Mouse (Mus musculus) CH12.LX (cell line): ENCODE measurements around the gene Ppm1b. TPM values are rescaled to one million over a fixed set of nuclear protein-coding genes. Genes with fewer than 3 reads are reported as not detected.

ENCODE experiments used
- DNase-seq: peaks from one replicate; pipeline ENCODE4 v3.0.0-alpha.2; 2013; ENCODE audit errors: extremely low read depth
- H3K27ac ChIP-seq: 2 replicates; pipeline ENCODE4 v1.5.1; 2012; ENCODE audit warnings: low read depth, mild to moderate bottlenecking, control low read depth, moderate library complexity; ENCODE audit not compliant: insufficient read depth
- H3K27me3 ChIP-seq: replicated peaks from 2 replicates; pipeline ENCODE3; 2012; ENCODE audit warnings: inconsistent platforms
- H3K36me3 ChIP-seq, 2 experiments: replicated peaks in 1 of 2; 2 replicates each; pipeline versions ENCODE3 to v1.6.1; 2012; ENCODE audit warnings: inconsistent platforms in 1 of 2, low read length in 1 of 2, mild to moderate bottlenecking in 1 of 2, mixed read lengths in 1 of 2, moderate library complexity in 1 of 2; ENCODE audit not compliant: control insufficient read depth in 1 of 2, insufficient read depth in 1 of 2
- H3K4me1 ChIP-seq, 2 experiments: 2 replicates each; pipeline ENCODE4 v1.6.1; 2012; ENCODE audit warnings: inconsistent platforms in 1 of 2, moderate library complexity in 1 of 2; ENCODE audit not compliant: insufficient read depth in 2 of 2, control insufficient read depth in 1 of 2
- H3K4me2 ChIP-seq: 2 replicates; pipeline ENCODE4 v1.6.1; 2012; ENCODE audit warnings: low read depth, mild to moderate bottlenecking, control low read depth; ENCODE audit not compliant: poor library complexity, insufficient read depth, severe bottlenecking
- H3K4me3 ChIP-seq, 3 experiments: fragments of 150-350 bp in 1 of 3; sonication (generic) in 1 of 3; replicated peaks in 1 of 3; 2 replicates each; pipeline versions ENCODE3 to v1.5.1; 2011 to 2012; ENCODE audit warnings: low read depth in 2 of 3, low read length in 2 of 3, mild to moderate bottlenecking in 2 of 3, moderate library complexity in 2 of 3, control low read depth in 1 of 3, improper control_type of control experiment in 1 of 3, inconsistent platforms in 1 of 3, mixed read lengths in 1 of 3; ENCODE audit not compliant: poor library complexity in 1 of 3
- H3K79me2 ChIP-seq: replicated peaks from 2 replicates; pipeline ENCODE4 v1.6.1; 2012; ENCODE audit warnings: mild to moderate bottlenecking, moderate library complexity; ENCODE audit not compliant: control insufficient read depth, poor library complexity, insufficient read depth, severe bottlenecking; ENCODE audit errors: extremely low read depth
- H3K9ac ChIP-seq: 2 replicates; pipeline ENCODE4 v1.6.1; 2012; ENCODE audit warnings: low read depth, mild to moderate bottlenecking, control low read depth, moderate library complexity; ENCODE audit not compliant: insufficient read depth
- H3K9me3 ChIP-seq: replicated peaks from 2 replicates; pipeline ENCODE3; 2012; ENCODE audit warnings: low read length, inconsistent platforms, mixed read lengths
- CHD1 ChIP-seq: IDR thresholded peaks from 2 replicates; pipeline ENCODE4 v1.6.1; 2012; ENCODE audit warnings: low read depth, low read length, improper control_type of control experiment, inconsistent platforms
- CHD2 ChIP-seq: IDR thresholded peaks from 2 replicates; pipeline ENCODE4 v1.6.1; 2011; ENCODE audit warnings: low read length, improper control_type of control experiment
- CTCF ChIP-seq, 2 experiments: IDR thresholded peaks in 1 of 2; conservative IDR thresholded peaks in 1 of 2; 2 replicates each; pipeline ENCODE4 v1.5.1; 2011 to 2012; ENCODE audit warnings: low read depth in 2 of 2, low read length in 2 of 2, improper control_type of control experiment in 1 of 2, inconsistent platforms in 1 of 2, mild to moderate bottlenecking in 1 of 2, moderate library complexity in 1 of 2
- ELF1 ChIP-seq: IDR thresholded peaks from 2 replicates; pipeline ENCODE4 v1.6.1; 2014; ENCODE audit warnings: low read depth, mild to moderate bottlenecking, inconsistent platforms, low read length, improper control_type of control experiment
- EP300 ChIP-seq: IDR thresholded peaks from 2 replicates; pipeline ENCODE4 v1.6.1; 2011; ENCODE audit warnings: low read length, improper control_type of control experiment
- GABPA ChIP-seq: IDR thresholded peaks from 2 replicates; pipeline ENCODE4 v1.6.1; 2012; ENCODE audit warnings: low read depth, low read length, improper control_type of control experiment, inconsistent platforms; ENCODE audit not compliant: insufficient replicate concordance
- MAX ChIP-seq: IDR thresholded peaks from 2 replicates; pipeline ENCODE4 v1.6.1; 2011; ENCODE audit warnings: low read length, improper control_type of control experiment
- MAZ ChIP-seq: IDR thresholded peaks from 2 replicates; pipeline ENCODE4 v1.6.1; 2012; ENCODE audit warnings: low read depth, mild to moderate bottlenecking, inconsistent platforms, low read length, improper control_type of control experiment, moderate library complexity
- NELFE ChIP-seq: IDR thresholded peaks from 2 replicates; pipeline ENCODE4 v1.6.1; 2011; ENCODE audit warnings: low read depth, low read length, improper control_type of control experiment
- POLR2AphosphoS2 ChIP-seq: IDR thresholded peaks from 2 replicates; pipeline ENCODE4 v1.6.1; 2011; ENCODE audit warnings: low read depth, low read length, improper control_type of control experiment
- RAD21 ChIP-seq: IDR thresholded peaks from 2 replicates; pipeline ENCODE4 v1.6.1; 2011; ENCODE audit warnings: low read depth, mild to moderate bottlenecking, low read length, improper control_type of control experiment, moderate library complexity
- RCOR1 ChIP-seq: conservative IDR thresholded peaks from 2 replicates; pipeline ENCODE4 v1.6.1; 2012; ENCODE audit warnings: low read depth, mild to moderate bottlenecking, inconsistent platforms, low read length, improper control_type of control experiment
- TCF12 ChIP-seq: IDR thresholded peaks from 2 replicates; pipeline ENCODE4 v1.6.1; 2014; ENCODE audit warnings: low read depth, mild to moderate bottlenecking, inconsistent platforms, low read length, improper control_type of control experiment
- UBTF ChIP-seq: IDR thresholded peaks from 2 replicates; pipeline ENCODE4 v1.6.1; 2012; ENCODE audit warnings: low read depth, mild to moderate bottlenecking, inconsistent platforms, low read length, improper control_type of control experiment, moderate library complexity
- USF1 ChIP-seq: IDR thresholded peaks from 2 replicates; pipeline ENCODE4 v1.6.1; 2014; ENCODE audit warnings: low read depth, mild to moderate bottlenecking, inconsistent platforms, low read length, improper control_type of control experiment
- USF2 ChIP-seq: conservative IDR thresholded peaks from 2 replicates; pipeline ENCODE4 v1.6.1; 2011; ENCODE audit warnings: low read depth, low read length, improper control_type of control experiment
- ZKSCAN1 ChIP-seq: IDR thresholded peaks from 2 replicates; pipeline ENCODE4 v1.6.1; 2012; ENCODE audit warnings: low read depth, inconsistent platforms, low read length, improper control_type of control experiment, borderline replicate concordance
- ZMIZ1 ChIP-seq: IDR thresholded peaks from 2 replicates; pipeline ENCODE4 v1.6.1; 2012; ENCODE audit warnings: low read depth, mild to moderate bottlenecking, inconsistent platforms, low read length, improper control_type of control experiment
- dilution Hi-C: fragments of 300-500 bp; cut with MboI; formaldehyde crosslinking; loops from 2 replicates; pipeline ENCODE4 v1.14.3; 2020; ENCODE audit warnings: low sequenced_read_pairs; ENCODE audit not compliant: extremely low pct_unique_long_range_greater_than_20kb, extremely low pct_ligation_motif_present
- in situ Hi-C: fragments of 300-500 bp; cut with MboI; formaldehyde crosslinking; loops from 3 replicates; pipeline ENCODE4 v1.14.3; 2019; ENCODE audit warnings: low sequenced_read_pairs, low pct_ligation_motif_present, low pct_unique_long_range_greater_than_20kb, mixed read lengths
- polyA plus RNA-seq: library from polyadenylated mRNA; unstranded; fragments of >175 nt; gene quantifications from 2 replicates; pipeline ENCODE4 v1.2.1, GENCODE M21; 2012; ENCODE audit warnings: low read depth; ENCODE audit not compliant: insufficient read length
- total RNA-seq, 2 experiments: library from RNA; depleted of rRNA; stranded (reverse); fragments of 300-350 nt in 1 of 2; fragments of >200 nt in 1 of 2; gene quantifications; 2 replicates each; pipeline ENCODE4 v1.2.3; 2012 to 2014

Ppm1b gene
- 33.2 and 37.7 TPM in 2 replicates for total RNA-seq (2012; rRNA removed)
- total RNA-seq (2014; rRNA removed), result 39.5 and 39.9 TPM in 2 replicates
- 47.8 and 49.6 TPM in 2 replicates for polyA plus RNA-seq

GRCm38 (mm10) chr17:84956441-84956840 is at the start of gene Ppm1b:
TSS of gene Ppm1b (plus strand) at chr17:84956741.
- Histone ChIP-seq H3K36me3 (peaks cover 0 to under 1% of the 10 kb centered on the region in 2 experiments), H3K4me2 (peak within 1 kb of the TSS; percentile 95), H3K4me3 (peak within 1 kb of the TSS; percentile 62 to 69 (median 67)), H3K9ac (peak within 1 kb of the TSS; percentile 83), H3K79me2 (peaks cover 24% of the 10 kb centered on the region), H3K27me3 (no peaks in the 10 kb centered on the region), H3K27ac (peak within 1 kb of the TSS; percentile 76; the same call in 1 of the 2 replicates), H3K4me1 (peaks cover 5 to 29% of the 10 kb centered on the region in 2 experiments; a peak in 3 of 4 replicates), H3K9me3 (no peaks in the 10 kb centered on the region)
- dilution Hi-C loops, result no loop called here
- TF ChIP-seq CHD1, result 0 out of 2 replicates have a peak, but pooled peaks have one; percentile 79
- TF ChIP-seq MAX, result no peak
- no peak for TF ChIP-seq RAD21
- TF ChIP-seq USF2, result no peak
- TF ChIP-seq UBTF, result no peak
- no peak for TF ChIP-seq GABPA
- DNase-seq, result no peak
- in situ Hi-C loops, result no loop called here

- dilution Hi-C loops (no loop called here), in situ Hi-C loops (no loop called here)
- no peak for DNase-seq
- H3K4me3 ChIP-seq, result no peak overlapping the region
- no peak overlapping the region for H3K27ac ChIP-seq
- H3K4me1 ChIP-seq, result peaks cover 2 to 9% of the 10 kb centered on the region in 2 experiments; a peak in 2 of 4 replicates
- H3K27me3 ChIP-seq, result no peaks in the 10 kb centered on the region
- no peaks in the 10 kb centered on the region for H3K79me2 ChIP-seq
- no peak overlapping the region for H3K4me2 ChIP-seq
- TF ChIP-seq MAZ (no peak), RCOR1 (no peak), TCF12 (no peak)
- H3K9ac ChIP-seq, result no peak overlapping the region
- no peaks in the 10 kb centered on the region for H3K9me3 ChIP-seq
- no peaks in the 10 kb centered on the region for H3K36me3 ChIP-seq
Observed at GRCm38 (mm10) chr17:84921666-84922376, 34.7 kb upstream of the Ppm1b start.

GRCm38 (mm10) chr17:84924779-84925178 is 31.8 kb upstream of the Ppm1b start:
- H3K9ac ChIP-seq, result no peak overlapping the region
- DNase-seq, result no peak
- no peak for TF ChIP-seq CTCF (conservative IDR thresholded peaks at IDR 0.05 in 1 of 2, IDR thresholded peaks at IDR 0.05 in 1 of 2; ENCODE audit: low read depth in 2 of 2, low read length in 2 of 2)
- TF ChIP-seq NELFE, result no peak
- TF ChIP-seq ZMIZ1, result no peak
- TF ChIP-seq USF1, result no peak
- TF ChIP-seq UBTF, result no peak
- TF ChIP-seq EP300, result no peak
- no peak for TF ChIP-seq CHD2
- TF ChIP-seq POLR2AphosphoS2, result no peak
- TF ChIP-seq ELF1, result no peak
- no peak for TF ChIP-seq GABPA
- no peak for TF ChIP-seq ZKSCAN1
- TF ChIP-seq, all 38 proteins: peak for 0
- dilution Hi-C loops (no loop called here), in situ Hi-C loops (no loop called here)
- Histone ChIP-seq H3K79me2 (no peaks in the 10 kb centered on the region), H3K27ac (no peak overlapping the region), H3K9me3 (no peaks in the 10 kb centered on the region), H3K4me2 (no peak overlapping the region), H3K4me3 (no peak overlapping the region), H3K4me1 (peaks cover 2 to 9% of the 10 kb centered on the region in 2 experiments; a peak in 2 of 4 replicates), H3K36me3 (no peaks in the 10 kb centered on the region), H3K27me3 (no peaks in the 10 kb centered on the region)
